Mouse (Mus musculus): ENCODE measurements around the gene Gm3106. TPM values are rescaled to one million over a fixed set of nuclear protein-coding genes. Genes with fewer than 3 reads are reported as not detected.
"Not testable (repeated sequence)": the region's sequence is repeated elsewhere in the genome, so short reads cannot be mapped to it uniquely, and the experiment has no call there.

Gm3106 gene
- not detected in 2 replicates for polyA plus RNA-seq (2015; fragmentation: Nextera tagmentation; extraction: Ambion mirVana)

GRCm38 (mm10) chr5:94217705-94218104 lies at the start of gene Gm3106:
Gene Gm3106, plus strand, starts transcription at chr5:94218005.
- ATAC-seq; H3K27ac ChIP-seq (ENCODE audit: low read length); H3K27me3 ChIP-seq (replicated peaks; ENCODE audit: control insufficient read depth, insufficient read depth, low read length); H3K4me2 ChIP-seq (ENCODE audit: low read length); H3K4me3 ChIP-seq (replicated peaks; ENCODE audit: low read length); H3K9ac ChIP-seq (replicated peaks; ENCODE audit: low read depth, low read length); H3K9me3 ChIP-seq (ENCODE audit: control insufficient read depth, low read length); H3K36me3 ChIP-seq (ENCODE audit: control insufficient read depth, insufficient read depth); H3K4me1 ChIP-seq (replicated peaks; ENCODE audit: control insufficient read depth, insufficient read depth, low read length): not testable (repeated sequence)
- no CpG with 5 or more reads among the region's 2 CpGs for WGBS

Other genes with a start within 250 kb of the Gm3106 start
- not detected in 2 replicates for gene BC061212, start 147.5 kb upstream of the Gm3106 start, polyA plus RNA-seq (2015; fragmentation: Nextera tagmentation; extraction: Ambion mirVana)
- not detected in 2 replicates for gene Gm6351, start 141.6 kb upstream of the Gm3106 start, polyA plus RNA-seq (2015; fragmentation: Nextera tagmentation; extraction: Ambion mirVana)
- not detected in 2 replicates for gene A430089I19Rik, start 88.8 kb downstream of the Gm3106 start, polyA plus RNA-seq (2015; fragmentation: Nextera tagmentation; extraction: Ambion mirVana)
- not detected in 2 replicates for gene Gm6502, start 96.4 kb downstream of the Gm3106 start, polyA plus RNA-seq (2015; fragmentation: Nextera tagmentation; extraction: Ambion mirVana)
- gene AA792892, start 121.7 kb downstream of the Gm3106 start, polyA plus RNA-seq (2015; fragmentation: Nextera tagmentation; extraction: Ambion mirVana) = not detected in 2 replicates
- gene Gm7682, start 227.8 kb downstream of the Gm3106 start, polyA plus RNA-seq (2015; fragmentation: Nextera tagmentation; extraction: Ambion mirVana) = not detected in 2 replicates

Data from forebrain, embryonic 16.5 days (tissue).